Mouse (Mus musculus): ENCODE results near the gene Dolpp1. TPM values are rescaled to one million over a fixed set of nuclear protein-coding genes. Genes with fewer than 3 reads are reported as not detected.

Gene Dolpp1
- polyA plus RNA-seq, 1 experiment from 2014 or later = 23.5 TPM

- Histone ChIP-seq H3K9me3 (replicated peaks) (no peaks in the 10 kb centered on the region), H3K36me3 (peaks cover 98% of the 10 kb centered on the region), H3K4me1 (peaks cover 5% of the 10 kb centered on the region; the same call in 1 of the 2 replicates), H3K9ac (no peak overlapping the region), H3K4me3 (no peak overlapping the region), H3K27ac (no peak overlapping the region), H3K27me3 (replicated peaks) (no peaks in the 10 kb centered on the region), H3K4me2 (no peak overlapping the region)
- no peak for ATAC-seq
- 90% methylated on average over 9 of the region's 9 CpGs for WGBS (ENCODE audit: insufficient replicate concordance)
Measured at GRCm38 (mm10) chr2:30402351-30402826, 10.3 kb downstream of the Dolpp1 start.

GRCm38 (mm10) chr2:30402843-30403242, 10.8 kb downstream of the Dolpp1 start:
- WGBS (ENCODE audit: insufficient replicate concordance) = 70% methylated on average over 2 of the region's 2 CpGs
- H3K27ac ChIP-seq = no peak overlapping the region
- H3K4me3 ChIP-seq = no peak overlapping the region
- H3K36me3 ChIP-seq = peaks cover 98% of the 10 kb centered on the region
- peaks cover 5% of the 10 kb centered on the region; the same call in 1 of the 2 replicates for H3K4me1 ChIP-seq
- no peak overlapping the region for H3K9ac ChIP-seq
- H3K4me2 ChIP-seq = no peak overlapping the region
- no peaks in the 10 kb centered on the region for H3K9me3 ChIP-seq (replicated peaks)
- no peaks in the 10 kb centered on the region for H3K27me3 ChIP-seq (replicated peaks)
- ATAC-seq = no peak

- Histone ChIP-seq H3K4me2 (no peak overlapping the region), H3K27ac (no peak overlapping the region), H3K27me3 (replicated peaks) (no peaks in the 10 kb centered on the region), H3K9me3 (replicated peaks) (no peaks in the 10 kb centered on the region), H3K4me3 (no peak overlapping the region), H3K4me1 (peaks cover 5% of the 10 kb centered on the region; the same call in 1 of the 2 replicates), H3K36me3 (peaks cover 98% of the 10 kb centered on the region), H3K9ac (no peak overlapping the region)
- ATAC-seq = no peak
- WGBS (ENCODE audit: insufficient replicate concordance) = 79% methylated on average over 1 of the region's 1 CpGs
Measured at GRCm38 (mm10) chr2:30403870-30404269, 11.8 kb downstream of the Dolpp1 start.

GRCm38 (mm10) chr2:30407221-30407620, 15.2 kb downstream of the Dolpp1 start:
- H3K36me3 ChIP-seq = peaks cover 92% of the 10 kb centered on the region
- no peak for ATAC-seq
- H3K9ac ChIP-seq = no peak overlapping the region
- no peaks in the 10 kb centered on the region for H3K9me3 ChIP-seq (replicated peaks)
- peaks cover 12% of the 10 kb centered on the region; the same call in 1 of the 2 replicates for H3K4me1 ChIP-seq
- 65% methylated on average over 2 of the region's 2 CpGs for whole genome bisulfite sequencing (ENCODE audit: insufficient replicate concordance)
- no peak overlapping the region for H3K27ac ChIP-seq
- no peak overlapping the region for H3K4me3 ChIP-seq
- no peaks in the 10 kb centered on the region for H3K27me3 ChIP-seq (replicated peaks)
- no peak overlapping the region for H3K4me2 ChIP-seq

- Histone ChIP-seq H3K27ac (no peak overlapping the region), H3K9me3 (replicated peaks) (no peaks in the 10 kb centered on the region), H3K4me1 (peaks cover 15% of the 10 kb centered on the region), H3K36me3 (peaks cover 92% of the 10 kb centered on the region), H3K4me2 (no peak overlapping the region), H3K4me3 (no peak overlapping the region), H3K27me3 (replicated peaks) (no peaks in the 10 kb centered on the region), H3K9ac (no peak overlapping the region)
- WGBS (ENCODE audit: insufficient replicate concordance) = 71% methylated on average over 10 of the region's 10 CpGs
- ATAC-seq = no peak
Measured at GRCm38 (mm10) chr2:30407778-30408177, 15.7 kb downstream of the Dolpp1 start.

GRCm38 (mm10) chr2:30408452-30409100, 16.5 kb downstream of the Dolpp1 start:
- Histone ChIP-seq H3K4me2 (no peak overlapping the region), H3K9ac (no peak overlapping the region), H3K4me1 (peaks cover 23% of the 10 kb centered on the region), H3K27me3 (replicated peaks) (no peaks in the 10 kb centered on the region), H3K27ac (no peak overlapping the region), H3K4me3 (no peak overlapping the region), H3K36me3 (peaks cover 89% of the 10 kb centered on the region), H3K9me3 (replicated peaks) (no peaks in the 10 kb centered on the region)
- no peak for ATAC-seq
- 67% methylated on average over 8 of the region's 8 CpGs for WGBS (ENCODE audit: insufficient replicate concordance)

- ATAC-seq = no peak
- H3K4me3 ChIP-seq = no peak overlapping the region
- H3K27ac ChIP-seq = no peak overlapping the region
- H3K9ac ChIP-seq = no peak overlapping the region
- peaks cover 34% of the 10 kb centered on the region for H3K4me1 ChIP-seq
- 85% methylated on average over 5 of the region's 5 CpGs for WGBS (ENCODE audit: insufficient replicate concordance)
- H3K9me3 ChIP-seq (replicated peaks) = no peaks in the 10 kb centered on the region
- H3K36me3 ChIP-seq = peaks cover 81% of the 10 kb centered on the region
- H3K27me3 ChIP-seq (replicated peaks) = no peaks in the 10 kb centered on the region
- no peak overlapping the region for H3K4me2 ChIP-seq
Measured at GRCm38 (mm10) chr2:30409454-30410176, 17.6 kb downstream of the Dolpp1 start.

- ATAC-seq = no peak
- no peak overlapping the region for H3K27ac ChIP-seq
- 80% methylated on average over 16 of the region's 16 CpGs for WGBS (ENCODE audit: insufficient replicate concordance)
- H3K36me3 ChIP-seq = peaks cover 44% of the 10 kb centered on the region
- H3K4me3 ChIP-seq = peak overlapping the region; percentile 98; the same call in 1 of the 2 replicates
- no peaks in the 10 kb centered on the region for H3K27me3 ChIP-seq (replicated peaks)
- H3K9me3 ChIP-seq (replicated peaks) = no peaks in the 10 kb centered on the region
- H3K9ac ChIP-seq = no peak overlapping the region; the same call in 1 of the 2 replicates
- H3K4me2 ChIP-seq = peak overlapping the region; percentile 93
- H3K4me1 ChIP-seq = peaks cover 45% of the 10 kb centered on the region
Measured at GRCm38 (mm10) chr2:30413038-30413973, 21.3 kb downstream of the Dolpp1 start.

- ATAC-seq = no peak
- H3K4me2 ChIP-seq = peak overlapping the region; percentile 93
- no peaks in the 10 kb centered on the region for H3K9me3 ChIP-seq (replicated peaks)
- H3K4me3 ChIP-seq = peak overlapping the region; percentile 98
- H3K9ac ChIP-seq = peak overlapping the region; percentile 100; the same call in 1 of the 2 replicates
- no peaks in the 10 kb centered on the region for H3K27me3 ChIP-seq (replicated peaks)
- H3K36me3 ChIP-seq = peaks cover 40% of the 10 kb centered on the region
- peak overlapping the region; percentile 97 for H3K27ac ChIP-seq
- peaks cover 53% of the 10 kb centered on the region for H3K4me1 ChIP-seq
- WGBS (ENCODE audit: insufficient replicate concordance) = 75% methylated on average over 4 of the region's 4 CpGs
Measured at GRCm38 (mm10) chr2:30414101-30414500, 22.0 kb downstream of the Dolpp1 start.

GRCm38 (mm10) chr2:30414681-30415080, 22.6 kb downstream of the Dolpp1 start:
- 43% methylated on average over 5 of the region's 5 CpGs for WGBS (ENCODE audit: insufficient replicate concordance)
- ATAC-seq = no peak
- Histone ChIP-seq H3K9me3 (replicated peaks) (no peaks in the 10 kb centered on the region), H3K4me2 (peak overlapping the region; percentile 93), H3K4me3 (peak overlapping the region; percentile 98), H3K36me3 (peaks cover 35% of the 10 kb centered on the region), H3K9ac (peak overlapping the region; percentile 100), H3K27ac (peak overlapping the region; percentile 97), H3K27me3 (replicated peaks) (no peaks in the 10 kb centered on the region), H3K4me1 (peaks cover 54% of the 10 kb centered on the region)

GRCm38 (mm10) chr2:30415157-30415935, 23.3 kb downstream of the Dolpp1 start, which contains the start of gene Crat:
TSS of gene Crat (minus strand) at chr2:30415813.
- ATAC-seq = peak; percentile 88
- 2% methylated on average over 55 of the region's 58 CpGs for WGBS (ENCODE audit: insufficient replicate concordance)
- Histone ChIP-seq H3K27me3 (replicated peaks) (no peaks in the 10 kb centered on the region), H3K9me3 (replicated peaks) (no peaks in the 10 kb centered on the region), H3K9ac (peak within 1 kb of the TSS; percentile 100), H3K4me2 (peak within 1 kb of the TSS; percentile 93), H3K27ac (peak within 1 kb of the TSS; percentile 97), H3K4me1 (peaks cover 57% of the 10 kb centered on the region), H3K36me3 (peaks cover 33% of the 10 kb centered on the region), H3K4me3 (peak within 1 kb of the TSS; percentile 98)
